Mouse (Mus musculus) heart, postnatal 0 days (tissue): ENCODE data around the gene Tango2.

Experiments used
- CTCF ChIP-seq: IDR thresholded peaks from 2 replicates; pipeline ENCODE4 v1.5.1; 2016; ENCODE audit warnings: antibody characterized with exemption, control low read depth, low read depth
- EP300 ChIP-seq: IDR thresholded peaks from 2 replicates; pipeline ENCODE4 v1.6.1; 2016; ENCODE audit warnings: antibody characterized with exemption, low read depth

- no peak for TF ChIP-seq CTCF
- TF ChIP-seq EP300, result no peak
Measured at GRCm38 (mm10) chr16:18383756-18384155, 35.9 kb upstream of the Tango2 start.
